Mouse (Mus musculus): Measurements from ENCODE around the gene AU022252. TPM values are rescaled to one million over a fixed set of nuclear protein-coding genes. Genes with fewer than 3 reads are reported as not detected.

The AU022252 gene
- polyA plus RNA-seq, 1 experiment = 14.7 TPM

- Histone ChIP-seq H3K27me3 (replicated peaks) (no peaks in the 10 kb centered on the region), H3K9me3 (no peaks in the 10 kb centered on the region), H3K36me3 (replicated peaks; ENCODE audit: low read length) (peaks cover 72% of the 10 kb centered on the region), H3K4me3 (replicated peaks) (no peak overlapping the region), H3K4me1 (peaks cover 11% of the 10 kb centered on the region)
- no peak for TF ChIP-seq GATA1 (IDR thresholded peaks at IDR 0.05; ENCODE audit: borderline replicate concordance, low read length)
- TF ChIP-seq FLI1 (IDR thresholded peaks at IDR 0.05; ENCODE audit: low read length) = no peak
These were observed 6.8 kb downstream of the AU022252 start for GRCm38 (mm10) chr4:119225719-119226118.

GRCm38 (mm10) chr4:119224534-119224933 is 8.0 kb downstream of the AU022252 start:
- Histone ChIP-seq H3K4me1 (peaks cover 11% of the 10 kb centered on the region), H3K4me3 (replicated peaks) (no peak overlapping the region), H3K27me3 (replicated peaks) (no peaks in the 10 kb centered on the region), H3K9me3 (no peaks in the 10 kb centered on the region), H3K36me3 (replicated peaks; ENCODE audit: low read length) (peaks cover 62% of the 10 kb centered on the region)
- TF ChIP-seq FLI1 (IDR thresholded peaks at IDR 0.05; ENCODE audit: low read length) (no peak), GATA1 (IDR thresholded peaks at IDR 0.05; ENCODE audit: borderline replicate concordance, low read length) (no peak)

- H3K36me3 ChIP-seq (replicated peaks; ENCODE audit: low read length) = peaks cover 58% of the 10 kb centered on the region
- H3K4me1 ChIP-seq = peaks cover 11% of the 10 kb centered on the region
- H3K9me3 ChIP-seq = no peaks in the 10 kb centered on the region
- no peaks in the 10 kb centered on the region for H3K27me3 ChIP-seq (replicated peaks)
- TF ChIP-seq GATA1 (IDR thresholded peaks at IDR 0.05; ENCODE audit: borderline replicate concordance, low read length) (no peak), FLI1 (IDR thresholded peaks at IDR 0.05; ENCODE audit: low read length) (no peak)
- no peak overlapping the region for H3K4me3 ChIP-seq (replicated peaks)
These were observed 8.8 kb downstream of the AU022252 start for GRCm38 (mm10) chr4:119223696-119224095.

- TF ChIP-seq FLI1 (IDR thresholded peaks at IDR 0.05; ENCODE audit: low read length) (no peak), GATA1 (IDR thresholded peaks at IDR 0.05; ENCODE audit: borderline replicate concordance, low read length) (no peak)
- Histone ChIP-seq H3K27me3 (replicated peaks) (peaks cover 42% of the 10 kb centered on the region), H3K36me3 (replicated peaks; ENCODE audit: low read length) (peaks cover 7% of the 10 kb centered on the region), H3K4me1 (peaks cover 15% of the 10 kb centered on the region), H3K9me3 (no peaks in the 10 kb centered on the region), H3K4me3 (replicated peaks) (no peak within 1 kb of the TSS)
These were observed 14.3 kb downstream of the AU022252 start, which contains the start of gene Tmem269 for GRCm38 (mm10) chr4:119218169-119218568. Gene Tmem269 (minus strand): TSS chr4:119218217.

GRCm38 (mm10) chr4:119216667-119217066 is 15.8 kb downstream of the AU022252 start:
- TF ChIP-seq FLI1 (IDR thresholded peaks at IDR 0.05; ENCODE audit: low read length) = no peak
- no peak for TF ChIP-seq GATA1 (IDR thresholded peaks at IDR 0.05; ENCODE audit: borderline replicate concordance, low read length)
- no peaks in the 10 kb centered on the region for H3K36me3 ChIP-seq (replicated peaks; ENCODE audit: low read length)
- peaks cover 3% of the 10 kb centered on the region; the same call in 1 of the 2 replicates for H3K9me3 ChIP-seq
- H3K4me3 ChIP-seq (replicated peaks) = no peak overlapping the region
- peaks cover 8% of the 10 kb centered on the region; the same call in 1 of the 2 replicates for H3K4me1 ChIP-seq
- H3K27me3 ChIP-seq (replicated peaks) = peaks cover 54% of the 10 kb centered on the region

- Histone ChIP-seq H3K4me3 (replicated peaks) (no peak overlapping the region), H3K9me3 (no peaks in the 10 kb centered on the region), H3K4me1 (peaks cover 5% of the 10 kb centered on the region), H3K27me3 (replicated peaks) (peaks cover 42% of the 10 kb centered on the region), H3K36me3 (replicated peaks; ENCODE audit: low read length) (peaks cover 14% of the 10 kb centered on the region)
- no peak for TF ChIP-seq FLI1 (IDR thresholded peaks at IDR 0.05; ENCODE audit: low read length)
- TF ChIP-seq GATA1 (IDR thresholded peaks at IDR 0.05; ENCODE audit: borderline replicate concordance, low read length) = no peak
These were observed 27.8 kb downstream of the AU022252 start for GRCm38 (mm10) chr4:119204672-119205071.

GRCm38 (mm10) chr4:119198105-119198504 is 34.4 kb downstream of the AU022252 start:
- H3K4me3 ChIP-seq (replicated peaks) = no peak overlapping the region
- H3K4me1 ChIP-seq = peaks cover 26% of the 10 kb centered on the region
- TF ChIP-seq GATA1 (IDR thresholded peaks at IDR 0.05; ENCODE audit: borderline replicate concordance, low read length) (no peak), FLI1 (IDR thresholded peaks at IDR 0.05; ENCODE audit: low read length) (no peak)
- peaks cover 22% of the 10 kb centered on the region for H3K36me3 ChIP-seq (replicated peaks; ENCODE audit: low read length)
- peaks cover 18% of the 10 kb centered on the region for H3K27me3 ChIP-seq (replicated peaks)
- H3K9me3 ChIP-seq = no peaks in the 10 kb centered on the region

GRCm38 (mm10) chr4:119195582-119196320 is 36.8 kb downstream of the AU022252 start:
- no peaks in the 10 kb centered on the region for H3K9me3 ChIP-seq
- TF ChIP-seq FLI1 (IDR thresholded peaks at IDR 0.05; ENCODE audit: low read length) (no peak), GATA1 (IDR thresholded peaks at IDR 0.05; ENCODE audit: borderline replicate concordance, low read length) (no peak)
- peaks cover 26% of the 10 kb centered on the region for H3K4me1 ChIP-seq
- H3K27me3 ChIP-seq (replicated peaks) = peaks cover 19% of the 10 kb centered on the region
- peak overlapping the region; percentile 93 for H3K4me3 ChIP-seq (replicated peaks)
- peaks cover 10% of the 10 kb centered on the region for H3K36me3 ChIP-seq (replicated peaks; ENCODE audit: low read length)

- H3K4me1 ChIP-seq = peaks cover 26% of the 10 kb centered on the region
- H3K36me3 ChIP-seq (replicated peaks; ENCODE audit: low read length) = peaks cover 8% of the 10 kb centered on the region
- peak within 1 kb of the TSS; percentile 93 for H3K4me3 ChIP-seq (replicated peaks)
- H3K27me3 ChIP-seq (replicated peaks) = peaks cover 17% of the 10 kb centered on the region
- TF ChIP-seq GATA1 (IDR thresholded peaks at IDR 0.05; ENCODE audit: borderline replicate concordance, low read length) (no peak), FLI1 (IDR thresholded peaks at IDR 0.05; ENCODE audit: low read length) (no peak)
- no peaks in the 10 kb centered on the region for H3K9me3 ChIP-seq
These were observed 37.5 kb downstream of the AU022252 start, which contains the start of gene Svbp for GRCm38 (mm10) chr4:119194909-119195581. Gene Svbp (plus strand): TSS chr4:119195306.

GRCm38 (mm10) chr4:119192757-119193156 is 39.8 kb downstream of the AU022252 start:
- peaks cover 27% of the 10 kb centered on the region for H3K4me1 ChIP-seq
- TF ChIP-seq FLI1 (IDR thresholded peaks at IDR 0.05; ENCODE audit: low read length) = no peak
- no peak for TF ChIP-seq GATA1 (IDR thresholded peaks at IDR 0.05; ENCODE audit: borderline replicate concordance, low read length)
- peaks cover 22% of the 10 kb centered on the region for H3K27me3 ChIP-seq (replicated peaks)
- H3K4me3 ChIP-seq (replicated peaks) = no peak overlapping the region
- H3K36me3 ChIP-seq (replicated peaks; ENCODE audit: low read length) = no peaks in the 10 kb centered on the region
- no peaks in the 10 kb centered on the region for H3K9me3 ChIP-seq
